Mouse (Mus musculus): ENCODE data around the gene Gnat3.

GRCm38 (mm10) chr5:18013196-18013595 lies 50.8 kb downstream of the Gnat3 start:
- TF ChIP-seq POLR2A (IDR thresholded peaks at IDR 0.05; ENCODE audit: control insufficient read depth in 1 of 2, insufficient read depth in 1 of 2, low read depth in 1 of 2, low read length in 2 of 2, poor library complexity in 1 of 2) (no peak), ELF1 (IDR thresholded peaks at IDR 0.05; ENCODE audit: low read depth, low read length) (no peak), CTCF (IDR thresholded peaks at IDR 0.05 in 2 of 3, conservative IDR thresholded peaks at IDR 0.05 in 1 of 3; ENCODE audit: control insufficient read depth in 1 of 3, insufficient read depth in 1 of 3, low read depth in 2 of 3, low read length in 3 of 3, poor library complexity in 1 of 3, severe bottlenecking in 1 of 3) (no peak)
